Mouse (Mus musculus): ENCODE measurements at regions not wholly inside any gene's neighbourhood (a gene's known extent, or its start where the extent isn't known, plus 50 kb on each side); places are given as distances from the start of the nearest gene placed in this dataset.

DNA sequence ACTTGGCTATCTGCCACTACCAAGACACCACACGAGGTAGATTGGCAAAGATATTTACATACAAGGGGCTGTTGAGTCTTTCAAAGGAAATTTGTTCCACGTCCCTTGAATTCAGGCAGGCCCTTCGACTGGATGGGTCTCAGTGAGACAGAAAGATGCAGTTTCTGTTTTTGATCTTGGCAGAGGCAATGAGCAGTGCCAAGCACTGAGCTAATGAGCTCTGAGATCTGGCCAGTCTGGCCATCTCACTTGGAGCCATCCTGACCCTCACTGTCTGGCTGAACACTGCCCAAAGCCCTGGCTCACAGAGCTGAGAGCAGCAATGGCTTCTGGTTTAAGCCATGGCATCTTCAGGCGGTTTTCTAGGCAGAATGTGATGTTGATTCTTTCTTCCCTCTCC lies 65.3 kb downstream of the Zfp706 start:
- TF ChIP-seq CTCF (IDR thresholded peaks at IDR 0.05; ENCODE audit: low read depth) (no peak), EP300 (optimal IDR thresholded peaks at IDR 0.05) (no peak)

All from stomach, postnatal 0 days (tissue).